Comparison of ENCODE assay signal across 8 mouse cellular contexts in the genomic region with DNA sequence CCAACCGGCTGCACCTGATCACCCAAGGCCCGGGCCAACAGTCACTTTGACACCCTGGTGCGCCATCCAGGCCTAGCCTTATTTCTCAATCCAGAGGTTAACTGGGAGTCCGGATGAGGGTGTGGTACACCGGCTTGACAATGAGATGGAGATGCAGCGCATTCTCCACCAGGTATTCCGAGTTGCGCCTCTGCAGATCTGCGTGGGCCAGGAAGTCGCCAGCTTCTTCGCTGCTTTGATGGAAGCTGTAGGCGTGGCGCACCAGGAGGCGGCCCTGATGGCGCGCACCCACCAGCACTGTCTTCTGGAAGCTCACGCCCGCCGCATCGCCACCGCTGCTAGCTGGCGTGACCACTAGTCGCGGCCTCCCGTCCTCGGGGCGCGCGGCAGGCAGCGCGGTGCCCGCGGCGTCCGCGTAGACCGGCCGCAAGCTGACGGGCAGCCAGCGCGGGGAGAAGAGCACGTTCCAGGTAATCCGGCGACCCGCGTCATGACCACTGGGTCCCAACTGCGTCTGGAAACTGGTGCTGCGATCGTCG. TPM values are rescaled to one million over a fixed set of nuclear protein-coding genes. Genes with fewer than 3 reads are reported as not detected.
DNase-seq lines count a peak whose midpoint lies in the region; ATAC-seq and TF ChIP-seq lines count a peak whose summit lies in the region.

No protein-coding gene starts in this region.

- H3K9me3 ChIP-seq in kidney, postnatal 0 days (replicated peaks; ENCODE audit: low read length): no peaks in the 10 kb centered on the region
- no peaks in the 10 kb centered on the region for H3K9me3 ChIP-seq in hindbrain, embryonic 12.5 days (replicated peaks)
- no peaks in the 10 kb centered on the region for H3K9me3 ChIP-seq in midbrain, embryonic 15.5 days

- WGBS in kidney, postnatal 0 days: 3% methylated on average over 43 of the region's 50 CpGs
- 2% methylated on average over 50 of the region's 50 CpGs for WGBS in hindbrain, embryonic 12.5 days
- WGBS in midbrain, embryonic 15.5 days: 6% methylated on average over 49 of the region's 50 CpGs

- H3K9ac ChIP-seq in kidney, postnatal 0 days (ENCODE audit: low read depth, low read length): peak overlapping the region; percentile 27; the same call in 1 of the 2 replicates
- peak overlapping the region; percentile 62 for H3K9ac ChIP-seq in hindbrain, embryonic 12.5 days
- H3K9ac ChIP-seq in midbrain, embryonic 15.5 days: peak overlapping the region; percentile 57

- ATAC-seq in kidney, postnatal 0 days (replicated peaks; ENCODE audit: low FRiP score, low read depth): no peak
- ATAC-seq in hindbrain, embryonic 12.5 days (ENCODE audit: low FRiP score): no peak
- no peak for ATAC-seq in midbrain, embryonic 15.5 days (replicated peaks)

- H3K27ac ChIP-seq in kidney, postnatal 0 days: no peak overlapping the region
- no peak overlapping the region for H3K27ac ChIP-seq in brown adipose tissue, adult 24 weeks (replicated peaks; ENCODE audit: low read depth, low read length)
- H3K27ac ChIP-seq in hindbrain, embryonic 12.5 days: peak overlapping the region; percentile 55
- peak overlapping the region; percentile 80 for H3K27ac ChIP-seq in midbrain, embryonic 15.5 days

- DNase-seq in kidney, postnatal 0 days (ENCODE audit: low spot score): no peak
- DNase-seq in kidney, postnatal 14 days: no peak
- no peak for DNase-seq in frontal cortex, postnatal 14 days (ENCODE audit: low spot score in 2 of 2)
- DNase-seq in Muller cell, postnatal 12 days (ENCODE audit: inconsistent ontology term): no peak
- no peak for DNase-seq in spleen, postnatal 4 days (ENCODE audit: low spot score in 2 of 2)

- no peak for TF ChIP-seq CTCF in kidney, postnatal 0 days (IDR thresholded peaks at IDR 0.05; ENCODE audit: low read depth)

- H3K4me1 ChIP-seq in kidney, postnatal 0 days (replicated peaks; ENCODE audit: insufficient read depth, low read length): peaks cover 30% of the 10 kb centered on the region
- H3K4me1 ChIP-seq in brown adipose tissue, adult 24 weeks (ENCODE audit: control insufficient read depth, insufficient read depth, insufficient read length, low read length): no peaks in the 10 kb centered on the region
- H3K4me1 ChIP-seq in hindbrain, embryonic 12.5 days: peaks cover 73% of the 10 kb centered on the region
- peaks cover 64% of the 10 kb centered on the region for H3K4me1 ChIP-seq in midbrain, embryonic 15.5 days

- H3K4me3 ChIP-seq in kidney, postnatal 0 days (replicated peaks; ENCODE audit: low read depth, low read length): peak overlapping the region; percentile 37
- peak overlapping the region; percentile 39 for H3K4me3 ChIP-seq in brown adipose tissue, adult 24 weeks (ENCODE audit: insufficient read depth, low read depth, low read length)
- H3K4me3 ChIP-seq in hindbrain, embryonic 12.5 days: peak overlapping the region; percentile 51
- peak overlapping the region; percentile 54 for H3K4me3 ChIP-seq in midbrain, embryonic 15.5 days

- H3K4me2 ChIP-seq in kidney, postnatal 0 days (ENCODE audit: low read length): peak overlapping the region; percentile 73
- peak overlapping the region; percentile 92 for H3K4me2 ChIP-seq in hindbrain, embryonic 12.5 days (replicated peaks)
- peak overlapping the region; percentile 72 for H3K4me2 ChIP-seq in midbrain, embryonic 15.5 days

- H3K36me3 ChIP-seq in kidney, postnatal 0 days (ENCODE audit: insufficient read depth, low read length): no peaks in the 10 kb centered on the region
- no peaks in the 10 kb centered on the region for H3K36me3 ChIP-seq in hindbrain, embryonic 12.5 days
- H3K36me3 ChIP-seq in midbrain, embryonic 15.5 days (replicated peaks): no peaks in the 10 kb centered on the region

- peaks cover 58% of the 10 kb centered on the region for H3K27me3 ChIP-seq in kidney, postnatal 0 days (ENCODE audit: insufficient read depth, low read length)
- peaks cover 58% of the 10 kb centered on the region for H3K27me3 ChIP-seq in hindbrain, embryonic 12.5 days
- peaks cover 27% of the 10 kb centered on the region for H3K27me3 ChIP-seq in midbrain, embryonic 15.5 days (replicated peaks)

RNA-seq across cellular contexts. Expression of gene Btbd17, which starts 4.3 kb away (rescaled TPM):
- 0.78 and 0.96 TPM in 2 replicates for polyA plus RNA-seq in kidney, postnatal 0 days (2015; fragmentation: Nextera tagmentation; extraction: Ambion mirVana)
- polyA plus RNA-seq in brown adipose tissue, adult 24 weeks (2012; ENCODE audit: insufficient read depth, insufficient read length, missing spikeins): not detected in 2 replicates
- 32.2 and 37.3 TPM in 2 replicates for polyA plus RNA-seq in hindbrain, embryonic 12.5 days (2016; fragmentation: Nextera tagmentation; extraction: Ambion mirVana)
- 21.4 and 28.4 TPM in 2 replicates for polyA plus RNA-seq in midbrain, embryonic 15.5 days (2015; fragmentation: Nextera tagmentation; extraction: Ambion mirVana)

RNA-seq across cellular contexts. Expression of gene Gpr142, which starts 7.3 kb away (rescaled TPM):
- 0.13 TPM in 1 of 2 replicates, not detected in the other for polyA plus RNA-seq in kidney, postnatal 0 days (2015; fragmentation: Nextera tagmentation; extraction: Ambion mirVana)
- not detected in 2 replicates for polyA plus RNA-seq in brown adipose tissue, adult 24 weeks (2012; ENCODE audit: insufficient read depth, insufficient read length, missing spikeins)
- not detected in 2 replicates for polyA plus RNA-seq in hindbrain, embryonic 12.5 days (2016; fragmentation: Nextera tagmentation; extraction: Ambion mirVana)
- polyA plus RNA-seq in midbrain, embryonic 15.5 days (2015; fragmentation: Nextera tagmentation; extraction: Ambion mirVana): not detected in 2 replicates

RNA-seq across cellular contexts. Expression of gene Kif19a, which starts 26.2 kb away (rescaled TPM):
- polyA plus RNA-seq in kidney, postnatal 0 days (2015; fragmentation: Nextera tagmentation; extraction: Ambion mirVana): 0.06 and 0.11 TPM in 2 replicates
- 0.99 TPM in 1 of 2 replicates, not detected in the other for polyA plus RNA-seq in brown adipose tissue, adult 24 weeks (2012; ENCODE audit: insufficient read depth, insufficient read length, missing spikeins)
- 2.2 and 3.0 TPM in 2 replicates for polyA plus RNA-seq in hindbrain, embryonic 12.5 days (2016; fragmentation: Nextera tagmentation; extraction: Ambion mirVana)
- 0.40 and 0.46 TPM in 2 replicates for polyA plus RNA-seq in midbrain, embryonic 15.5 days (2015; fragmentation: Nextera tagmentation; extraction: Ambion mirVana)

RNA-seq across cellular contexts. Expression of gene Gprc5c, which starts 59.5 kb away (rescaled TPM):
- 118 and 131 TPM in 2 replicates for polyA plus RNA-seq in kidney, postnatal 0 days (2015; fragmentation: Nextera tagmentation; extraction: Ambion mirVana)
- 5.4 and 8.4 TPM in 2 replicates for polyA plus RNA-seq in brown adipose tissue, adult 24 weeks (2012; ENCODE audit: insufficient read depth, insufficient read length, missing spikeins)
- 29.7 and 30.0 TPM in 2 replicates for polyA plus RNA-seq in hindbrain, embryonic 12.5 days (2016; fragmentation: Nextera tagmentation; extraction: Ambion mirVana)
- 9.3 and 9.4 TPM in 2 replicates for polyA plus RNA-seq in midbrain, embryonic 15.5 days (2015; fragmentation: Nextera tagmentation; extraction: Ambion mirVana)

Comparison
In these comparisons a context has a peak if more than half of its experiments do, and no peak if none do; other contexts are left out.
1. H3K27ac ChIP-seq: peak in hindbrain, embryonic 12.5 days (single experiment) and midbrain, embryonic 15.5 days (single experiment); none in kidney, postnatal 0 days (single experiment) and brown adipose tissue, adult 24 weeks (single experiment).
2. RNA of gene Btbd17, which starts 4.3 kb away (polyA plus RNA-seq): 32.2 to 37.3 TPM in hindbrain, embryonic 12.5 days and 21.4 to 28.4 TPM in midbrain, embryonic 15.5 days; 0.78 to 0.96 TPM in kidney, postnatal 0 days and not detected in brown adipose tissue, adult 24 weeks; every median in the first group is over 10 times any median in the second.
3. Peak in every context shown above with its lines, with median percentiles within 50 percentile points of each other: H3K4me2 ChIP-seq, H3K4me3 ChIP-seq and H3K9ac ChIP-seq.